Mouse (Mus musculus): ENCODE data around the gene Ptpro.

- TF ChIP-seq CTCF (IDR thresholded peaks at IDR 0.05; ENCODE audit: borderline replicate concordance, insufficient read depth, low read depth, low read length) (no peak), POLR2A (IDR thresholded peaks at IDR 0.05; ENCODE audit: borderline replicate concordance, insufficient read depth, low read length) (no peak)
These were observed 235.3 kb downstream of the Ptpro start for GRCm38 (mm10) chr6:137487443-137487842.

Data from cerebellum, adult 2 months (tissue).